Mouse (Mus musculus) retina, embryonic 14.5 days (tissue): Measurements from ENCODE around the gene Tmem201.
A peak's percentile ranks its signal among the peaks of the same experiment; 100 is the strongest.

Experiments
- DNase-seq: peaks from one replicate; pipeline ENCODE4 v3.0.0-alpha.2; 2015; ENCODE audit warnings: low spot score

Tmem201 gene

DNA sequence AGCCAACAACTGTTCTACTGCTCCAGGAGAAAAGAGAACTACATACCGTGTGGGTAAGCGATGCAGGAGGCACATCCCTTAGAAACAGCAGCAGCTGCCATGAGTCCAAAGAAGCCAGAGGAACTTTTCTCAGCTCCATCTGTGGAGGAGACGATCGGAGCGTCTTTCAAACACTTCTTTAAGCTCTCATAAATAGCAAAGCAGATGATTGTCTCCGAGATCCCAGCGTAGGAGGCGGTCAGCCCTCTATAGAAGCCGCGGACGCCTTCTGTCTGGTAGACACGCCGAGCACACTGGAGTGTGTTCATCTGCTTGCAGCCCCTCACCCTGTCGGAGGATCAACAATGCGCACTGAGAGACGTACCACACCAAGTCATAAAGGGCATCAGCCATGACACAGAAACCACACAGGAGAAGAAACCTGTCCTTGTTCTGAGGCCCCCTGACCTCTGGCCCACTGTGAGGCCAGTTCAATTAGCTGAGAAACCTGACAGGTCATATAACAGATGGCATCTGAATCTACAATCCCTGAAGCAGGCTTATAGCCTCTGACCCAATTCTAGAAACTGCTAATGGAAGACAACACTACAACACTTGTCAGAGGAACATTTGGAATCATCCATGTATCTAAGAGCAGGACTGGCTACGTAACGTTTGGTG lies 11.3 kb upstream of the Tmem201 start:
- DNase-seq = peak; percentile 27

DNA sequence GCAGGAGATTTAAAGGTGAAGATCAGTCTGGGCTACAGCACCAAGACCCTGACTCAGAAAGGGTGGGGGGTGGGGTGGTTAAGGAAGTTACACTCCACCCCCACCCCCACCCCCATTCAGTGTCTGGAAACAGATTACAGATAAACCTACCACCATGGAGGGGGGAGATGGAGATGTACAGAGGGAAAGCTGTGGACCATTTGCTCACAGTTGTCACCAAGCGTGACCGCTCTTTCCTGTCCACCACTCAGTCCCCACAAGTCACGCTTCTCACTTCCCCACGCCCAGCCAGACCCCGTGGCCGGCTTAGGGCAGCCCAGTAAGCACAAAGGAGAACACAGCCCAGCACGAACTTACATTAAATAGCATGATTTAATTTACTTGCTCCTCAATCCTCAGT lies 6.3 kb upstream of the Tmem201 start:
- DNase-seq = no peak

- no peak for DNase-seq
These were observed 4.2 kb upstream of the Tmem201 start for GRCm38 (mm10) chr4:149742011-149742530.

- DNase-seq = no peak
These were observed 2.5 kb upstream of the Tmem201 start for GRCm38 (mm10) chr4:149740301-149740700.

- no peak for DNase-seq
These were observed 1.6 kb upstream of the Tmem201 start for GRCm38 (mm10) chr4:149739478-149739877.

- no peak for DNase-seq
These were observed 1.3 kb downstream of the Tmem201 start for GRCm38 (mm10) chr4:149736581-149736980.

- DNase-seq = no peak
These were observed 2.1 kb downstream of the Tmem201 start for GRCm38 (mm10) chr4:149735624-149736250.

DNA sequence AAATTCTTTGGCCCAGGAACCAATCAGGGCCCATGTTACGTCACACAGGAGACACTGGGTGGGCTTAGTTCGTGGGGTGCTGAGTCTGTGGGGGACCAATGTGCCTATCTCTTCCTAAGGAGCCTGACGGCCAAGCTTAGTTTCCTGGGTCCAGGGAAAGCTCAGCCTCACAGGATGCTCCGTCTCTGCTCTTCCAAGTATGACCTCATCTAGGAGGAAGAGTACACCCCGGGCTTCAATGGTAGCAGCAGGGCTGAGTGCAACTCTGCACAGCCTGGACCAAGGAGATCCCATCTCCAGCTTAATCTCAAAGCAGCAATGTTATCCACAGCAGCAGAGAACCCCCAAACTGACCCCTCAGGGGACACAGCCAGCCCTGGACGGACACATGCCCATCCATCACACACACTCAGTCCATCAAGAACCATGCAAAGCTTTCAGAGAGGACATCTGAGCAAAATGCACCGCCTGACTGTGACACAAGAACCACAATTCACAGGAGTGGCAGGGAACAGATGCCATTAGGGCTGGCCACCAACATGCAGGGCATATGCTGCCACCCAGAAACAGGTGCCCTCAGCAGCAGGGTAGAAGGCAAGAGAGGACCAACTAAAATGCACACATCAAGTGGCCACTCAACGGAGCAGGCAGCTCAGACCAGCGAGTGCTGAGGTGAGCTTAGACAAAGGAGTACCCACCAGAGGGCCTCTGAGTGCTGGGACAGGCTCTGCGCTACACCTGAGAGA lies 2.9 kb downstream of the Tmem201 start:
- no peak for DNase-seq

DNA sequence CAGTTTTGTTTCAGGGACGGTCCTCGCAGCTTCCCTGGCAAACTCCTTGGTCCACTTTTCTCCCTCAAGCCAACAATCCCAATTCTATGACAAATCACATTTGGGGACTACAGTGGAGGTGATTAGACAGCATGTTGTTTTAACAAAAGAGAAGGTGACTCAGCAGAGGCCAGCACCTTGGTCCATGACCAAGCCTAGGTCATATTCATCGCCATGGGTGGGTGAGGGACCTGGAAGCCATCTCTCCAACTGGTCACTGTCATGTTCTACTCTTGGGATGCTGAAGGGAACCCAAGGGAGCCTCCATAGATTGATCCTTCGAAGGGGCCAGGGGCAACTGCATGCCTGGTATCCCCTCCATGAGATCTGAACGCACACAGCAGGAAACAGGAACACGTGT lies 3.6 kb downstream of the Tmem201 start:
- no peak for DNase-seq

- DNase-seq = no peak
These were observed 4.1 kb downstream of the Tmem201 start for GRCm38 (mm10) chr4:149733748-149734147.

DNA sequence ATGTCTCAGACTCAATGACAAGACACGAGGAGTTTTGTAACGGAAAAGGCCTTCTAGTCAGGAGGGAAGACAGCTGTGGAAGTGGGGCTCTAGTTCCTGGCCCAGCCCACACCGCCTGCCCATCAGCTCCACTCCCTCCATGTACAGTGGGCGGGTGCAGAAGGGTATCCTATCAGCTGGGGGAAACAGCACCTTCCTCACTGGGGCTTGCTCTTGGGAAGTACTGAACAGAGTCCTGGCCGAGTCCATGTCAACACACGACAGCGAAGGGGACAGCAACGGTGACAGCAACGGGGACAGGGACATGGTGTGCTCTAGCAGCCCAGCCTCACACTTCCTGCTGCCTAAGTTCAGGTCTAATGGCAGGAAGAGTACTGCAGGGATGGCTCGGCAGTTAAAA lies 5.0 kb downstream of the Tmem201 start:
- no peak for DNase-seq

GRCm38 (mm10) chr4:149732313-149732712 lies 5.5 kb downstream of the Tmem201 start:
- no peak for DNase-seq

- DNase-seq = no peak
These were observed 7.0 kb downstream of the Tmem201 start for GRCm38 (mm10) chr4:149730827-149731226.

- DNase-seq = no peak
These were observed 9.0 kb downstream of the Tmem201 start for GRCm38 (mm10) chr4:149728810-149729209.

DNA sequence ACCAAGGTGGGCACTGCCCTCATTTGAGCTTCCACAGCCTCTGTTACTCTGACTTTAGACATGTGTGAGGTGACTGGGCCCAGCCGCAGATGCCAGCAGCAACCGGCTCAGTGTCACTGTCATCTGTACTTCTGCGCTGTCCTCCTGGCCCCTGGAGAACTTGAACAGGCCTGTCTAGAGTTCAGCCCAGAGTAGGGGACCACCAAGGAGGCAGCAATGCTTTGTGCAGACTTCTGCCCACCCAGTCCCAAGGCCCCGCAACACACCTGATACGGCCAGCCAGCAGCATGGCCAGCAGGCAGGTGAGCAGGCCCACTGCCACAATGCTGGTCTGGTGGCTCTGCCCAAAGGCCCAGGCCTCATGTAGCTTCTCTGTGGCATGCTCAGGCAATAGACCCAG lies 10.2 kb downstream of the Tmem201 start:
- DNase-seq = no peak

GRCm38 (mm10) chr4:149725661-149726350 lies 12.0 kb downstream of the Tmem201 start:
- peak; percentile 74 for DNase-seq

DNA sequence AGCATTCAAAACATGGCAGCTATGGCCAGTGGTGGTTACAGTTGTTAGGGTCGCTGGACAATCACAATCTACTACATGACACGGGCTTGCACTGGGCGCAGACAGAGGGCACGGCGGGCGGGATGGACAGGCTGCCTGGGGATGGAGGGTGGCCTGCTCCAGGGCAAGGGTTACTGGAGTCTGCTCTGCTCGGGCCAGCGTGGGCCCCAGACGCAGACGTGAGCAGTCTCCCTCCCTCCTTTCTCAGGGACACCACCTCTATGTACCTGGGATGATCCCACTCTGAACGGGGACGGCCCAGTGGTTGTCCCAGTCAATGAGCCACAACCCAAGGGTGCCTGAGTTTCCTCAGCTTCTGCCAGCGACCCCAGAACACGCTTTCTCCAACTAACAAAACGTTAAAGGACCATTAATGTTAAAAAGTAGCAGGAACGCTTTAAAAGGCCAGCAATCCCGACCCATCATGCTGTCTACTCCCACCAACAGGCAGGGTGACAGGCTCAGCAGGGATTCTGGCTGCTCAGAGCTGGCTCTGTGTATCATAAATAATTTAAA lies 12.9 kb downstream of the Tmem201 start:
- DNase-seq = no peak

DNA sequence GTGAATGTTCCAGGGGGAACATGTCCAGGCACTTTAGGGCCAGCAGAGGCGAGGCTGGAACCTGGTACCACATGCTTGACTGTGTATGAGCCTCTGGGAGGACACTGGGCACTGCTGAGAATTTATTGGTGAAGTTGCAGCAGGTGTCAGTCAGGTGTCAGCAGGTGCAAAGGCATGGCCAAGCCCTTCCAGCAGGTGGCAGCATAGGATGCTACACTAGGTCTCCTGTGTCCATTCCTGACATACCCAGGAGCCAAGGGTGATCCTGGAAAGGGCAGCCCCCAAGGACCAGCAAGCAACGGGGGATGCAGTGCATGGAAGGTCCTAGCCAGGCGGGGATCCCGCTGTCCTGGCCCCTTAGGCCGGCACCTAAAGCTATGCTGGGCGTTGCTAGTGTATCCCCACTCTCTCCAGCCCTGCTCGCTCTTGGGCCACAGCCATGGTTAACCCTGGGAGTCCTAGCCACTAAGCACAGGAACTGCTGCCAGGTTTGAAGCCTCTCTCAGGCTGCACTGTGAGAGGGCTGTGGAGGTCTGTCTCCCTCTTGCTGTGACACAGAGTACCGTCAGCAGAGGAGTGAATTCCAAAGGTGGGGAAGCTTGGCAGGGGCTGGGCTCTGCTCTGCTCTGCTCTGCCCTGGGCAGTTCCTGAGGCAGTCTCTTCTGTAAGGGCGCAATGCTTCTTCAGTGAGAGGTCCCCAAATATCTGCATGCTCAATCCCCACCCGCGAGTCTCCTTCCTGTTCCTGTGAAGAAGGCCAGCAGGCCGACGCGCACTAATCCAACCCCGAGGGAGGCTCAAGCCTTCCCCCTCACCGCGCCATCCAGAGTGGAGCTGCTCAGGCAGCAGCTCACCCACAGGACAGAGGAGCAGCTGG lies 13.8 kb downstream of the Tmem201 start:
- DNase-seq = peak; percentile 65

GRCm38 (mm10) chr4:149723021-149723390 lies 14.8 kb downstream of the Tmem201 start:
- DNase-seq = no peak

DNA sequence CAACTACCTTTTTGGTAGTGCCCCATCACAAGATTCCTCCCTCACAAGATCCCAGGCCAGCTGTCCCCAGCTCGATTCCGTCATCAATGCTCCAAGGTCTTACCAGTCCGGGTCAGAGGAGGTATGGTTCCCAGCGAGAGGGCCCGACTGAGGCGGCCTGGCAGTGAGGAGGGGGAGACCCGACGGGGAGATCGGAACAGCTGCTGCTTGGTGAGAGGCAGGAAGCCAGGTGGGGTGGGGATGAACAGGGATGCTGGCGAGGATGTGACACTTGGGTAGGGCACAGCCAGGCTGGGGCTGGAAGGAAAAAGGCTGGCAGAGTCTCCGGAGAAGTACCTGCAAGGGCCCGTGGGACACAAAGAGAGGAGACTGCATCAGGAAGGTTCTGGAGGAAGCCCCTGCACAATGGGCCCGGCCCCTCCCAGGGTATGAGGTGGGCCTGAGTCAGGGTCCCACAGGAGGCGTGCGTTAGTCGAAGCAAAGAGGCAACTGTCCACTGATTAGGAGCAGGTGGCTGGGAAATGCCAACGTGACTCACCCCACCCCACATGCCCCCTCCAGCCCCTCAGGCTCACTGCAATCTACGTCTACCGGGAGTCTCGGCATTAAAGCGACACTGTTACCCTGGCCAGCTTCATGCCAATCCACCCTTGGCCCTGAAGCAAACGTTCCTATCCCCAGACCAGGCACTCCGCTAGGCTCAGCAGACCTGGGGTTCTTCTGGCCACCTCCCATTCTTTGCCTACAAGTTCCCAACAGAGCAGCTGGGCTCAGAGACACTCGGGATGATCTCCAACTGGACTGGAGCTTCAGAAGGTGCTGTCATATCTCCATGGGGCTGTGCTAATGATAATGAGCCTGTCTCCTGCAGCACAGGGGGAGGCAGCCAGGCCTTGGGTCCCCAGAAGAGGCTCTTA lies 15.5 kb downstream of the Tmem201 start:
- no peak for DNase-seq
